Mouse (Mus musculus): Measurements from ENCODE around the gene Fto. TPM values are rescaled to one million over a fixed set of nuclear protein-coding genes. Genes with fewer than 3 reads are reported as not detected.

Fto gene
- polyA plus RNA-seq, 1 experiment from 2014 or later, result 19.9 TPM

- 29% methylated on average over 7 of the region's 7 CpGs for WGBS (ENCODE audit: insufficient replicate concordance)
- no peaks in the 10 kb centered on the region for H3K36me3 ChIP-seq (ENCODE audit: control insufficient read depth, insufficient read depth)
- no peaks in the 10 kb centered on the region for H3K9me3 ChIP-seq (replicated peaks; ENCODE audit: control insufficient read depth, low read length)
- no peak overlapping the region for H3K27ac ChIP-seq (ENCODE audit: low read length)
- no peak overlapping the region for H3K4me3 ChIP-seq (ENCODE audit: low read depth, low read length)
- no peak for ATAC-seq (ENCODE audit: low read depth)
- H3K4me2 ChIP-seq (ENCODE audit: low read depth, low read length), result no peak overlapping the region
- H3K4me1 ChIP-seq (ENCODE audit: control insufficient read depth, low read depth, low read length), result no peaks in the 10 kb centered on the region; the same call in 1 of the 2 replicates
- H3K27me3 ChIP-seq (ENCODE audit: control insufficient read depth, insufficient read depth, low read depth, low read length), result no peaks in the 10 kb centered on the region
- H3K9ac ChIP-seq (ENCODE audit: low read depth, low read length), result no peak overlapping the region
Measured at GRCm38 (mm10) chr8:91496936-91497335, 183.6 kb downstream of the Fto start.

DNA sequence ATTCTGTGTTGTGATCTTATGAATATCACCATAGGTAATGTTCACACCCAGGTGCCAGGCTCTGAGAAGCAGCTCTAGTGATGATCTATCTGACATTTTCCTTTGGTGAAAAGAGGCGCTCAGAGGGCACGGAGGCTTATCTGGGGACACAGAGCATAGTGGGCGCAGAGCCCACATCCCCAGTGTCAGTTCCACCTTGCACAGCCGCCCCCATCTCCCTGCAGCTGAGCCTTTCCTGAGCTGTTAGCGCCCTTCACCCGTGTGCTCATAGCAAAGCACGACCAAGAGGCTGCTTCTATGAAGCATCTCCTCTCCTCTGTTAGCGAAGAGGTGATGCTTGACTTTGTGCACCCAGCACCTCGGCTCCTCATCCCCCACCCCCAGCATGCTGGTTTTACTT, 185.3 kb downstream of the Fto start:
- no peak for ATAC-seq (ENCODE audit: low read depth)
- Histone ChIP-seq H3K9ac (ENCODE audit: low read depth, low read length) (no peak overlapping the region), H3K4me3 (ENCODE audit: low read depth, low read length) (no peak overlapping the region), H3K4me1 (ENCODE audit: control insufficient read depth, low read depth, low read length) (no peaks in the 10 kb centered on the region; the same call in 1 of the 2 replicates), H3K9me3 (replicated peaks; ENCODE audit: control insufficient read depth, low read length) (no peaks in the 10 kb centered on the region), H3K4me2 (ENCODE audit: low read depth, low read length) (no peak overlapping the region), H3K36me3 (ENCODE audit: control insufficient read depth, insufficient read depth) (no peaks in the 10 kb centered on the region), H3K27me3 (ENCODE audit: control insufficient read depth, insufficient read depth, low read depth, low read length) (no peaks in the 10 kb centered on the region), H3K27ac (ENCODE audit: low read length) (no peak overlapping the region)
- WGBS (ENCODE audit: insufficient replicate concordance), result 45% methylated on average over 9 of the region's 9 CpGs

- ATAC-seq (ENCODE audit: low read depth), result no peak
- Histone ChIP-seq H3K27me3 (ENCODE audit: control insufficient read depth, insufficient read depth, low read depth, low read length) (no peaks in the 10 kb centered on the region), H3K36me3 (ENCODE audit: control insufficient read depth, insufficient read depth) (no peaks in the 10 kb centered on the region), H3K4me3 (ENCODE audit: low read depth, low read length) (no peak overlapping the region), H3K4me1 (ENCODE audit: control insufficient read depth, low read depth, low read length) (no peaks in the 10 kb centered on the region; the same call in 1 of the 2 replicates), H3K27ac (ENCODE audit: low read length) (no peak overlapping the region), H3K9me3 (replicated peaks; ENCODE audit: control insufficient read depth, low read length) (no peaks in the 10 kb centered on the region), H3K9ac (ENCODE audit: low read depth, low read length) (no peak overlapping the region), H3K4me2 (ENCODE audit: low read depth, low read length) (no peak overlapping the region)
- 47% methylated on average over 2 of the region's 2 CpGs for whole genome bisulfite sequencing (ENCODE audit: insufficient replicate concordance)
Measured at GRCm38 (mm10) chr8:91499303-91499702, 186.0 kb downstream of the Fto start.

DNA sequence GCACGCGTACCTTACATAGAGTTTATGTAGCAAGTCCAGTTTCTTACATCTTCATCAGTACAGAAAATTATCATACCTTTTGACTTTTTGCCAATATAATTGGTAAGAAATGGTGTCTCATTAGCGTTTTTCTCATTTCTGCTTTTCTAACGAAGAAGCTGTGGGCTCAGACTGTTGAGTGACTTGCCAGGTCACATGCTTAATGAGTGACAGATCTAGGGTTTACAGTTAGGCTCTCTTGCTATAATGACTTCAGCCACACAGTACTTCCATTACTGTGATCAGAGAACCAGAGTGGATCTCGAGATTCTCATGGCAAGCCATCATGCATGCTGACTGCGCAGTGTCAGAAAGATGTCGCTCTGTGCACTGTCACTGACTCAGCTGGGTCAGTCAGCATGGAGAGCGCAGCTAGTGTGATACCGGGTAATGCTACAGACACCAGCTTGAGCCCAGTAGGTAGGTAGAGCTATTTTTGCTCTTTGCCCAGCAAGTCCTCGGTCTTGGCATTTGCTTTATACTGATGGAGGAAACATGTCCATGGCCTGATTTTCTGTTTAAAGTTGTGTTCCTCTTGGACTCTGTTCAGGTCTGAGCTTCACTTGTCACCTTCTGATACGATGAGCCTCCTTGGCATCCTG, 188.8 kb downstream of the Fto start:
- Histone ChIP-seq H3K9ac (ENCODE audit: low read depth, low read length) (no peak overlapping the region), H3K9me3 (replicated peaks; ENCODE audit: control insufficient read depth, low read length) (no peaks in the 10 kb centered on the region), H3K4me2 (ENCODE audit: low read depth, low read length) (no peak overlapping the region), H3K4me1 (ENCODE audit: control insufficient read depth, low read depth, low read length) (no peaks in the 10 kb centered on the region; the same call in 1 of the 2 replicates), H3K27me3 (ENCODE audit: control insufficient read depth, insufficient read depth, low read depth, low read length) (no peaks in the 10 kb centered on the region), H3K27ac (ENCODE audit: low read length) (no peak overlapping the region), H3K4me3 (ENCODE audit: low read depth, low read length) (no peak overlapping the region), H3K36me3 (ENCODE audit: control insufficient read depth, insufficient read depth) (no peaks in the 10 kb centered on the region)
- WGBS (ENCODE audit: insufficient replicate concordance), result 75% methylated on average over 11 of the region's 11 CpGs
- no peak for ATAC-seq (ENCODE audit: low read depth)

DNA sequence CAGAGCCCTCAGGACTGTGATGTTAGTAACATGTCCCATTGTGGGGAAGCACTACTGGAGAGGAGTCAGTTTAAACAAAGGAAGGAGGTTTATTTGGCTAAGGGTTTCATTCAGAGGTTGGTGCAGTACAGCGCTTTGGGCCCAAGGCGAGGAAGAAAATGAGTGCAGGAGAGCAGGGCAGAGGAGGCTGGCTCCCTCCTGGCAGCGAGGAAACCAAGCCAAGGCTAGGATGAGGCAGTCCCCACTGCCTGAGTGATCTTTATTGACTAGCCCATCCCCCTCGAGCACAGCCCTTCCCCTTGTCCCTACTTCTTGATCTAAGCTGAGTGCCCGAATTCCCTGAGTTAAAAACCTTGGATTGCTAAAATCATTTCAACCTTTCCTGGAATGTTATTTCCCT, 189.5 kb downstream of the Fto start:
- no peak for ATAC-seq (ENCODE audit: low read depth)
- 70% methylated on average over 5 of the region's 5 CpGs for WGBS (ENCODE audit: insufficient replicate concordance)
- no peaks in the 10 kb centered on the region for H3K27me3 ChIP-seq (ENCODE audit: control insufficient read depth, insufficient read depth, low read depth, low read length)

DNA sequence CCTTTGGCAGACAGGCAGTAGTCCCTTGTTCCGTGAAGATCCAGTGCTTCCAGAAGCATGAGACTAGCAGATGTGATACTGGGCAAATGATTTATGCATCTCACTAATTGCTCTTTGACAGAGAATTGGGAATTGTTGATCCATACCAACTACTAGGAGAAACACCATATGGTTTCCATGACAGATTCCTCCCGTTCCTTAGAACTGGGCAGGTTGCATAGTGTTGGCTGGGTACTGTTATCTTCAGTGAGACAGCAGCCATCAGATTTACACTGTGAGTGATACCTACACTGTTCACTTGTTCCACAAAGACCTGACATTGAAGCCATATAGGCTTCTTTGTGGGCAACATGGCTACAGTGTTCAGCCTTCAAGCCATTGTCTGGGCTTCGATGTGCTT, 191.0 kb downstream of the Fto start:
- Histone ChIP-seq H3K4me1 (ENCODE audit: control insufficient read depth, low read depth, low read length) (no peaks in the 10 kb centered on the region; the same call in 1 of the 2 replicates), H3K36me3 (ENCODE audit: control insufficient read depth, insufficient read depth) (no peaks in the 10 kb centered on the region), H3K27me3 (ENCODE audit: control insufficient read depth, insufficient read depth, low read depth, low read length) (no peaks in the 10 kb centered on the region), H3K9ac (ENCODE audit: low read depth, low read length) (no peak overlapping the region), H3K27ac (ENCODE audit: low read length) (no peak overlapping the region), H3K9me3 (replicated peaks; ENCODE audit: control insufficient read depth, low read length) (no peaks in the 10 kb centered on the region), H3K4me2 (ENCODE audit: low read depth, low read length) (no peak overlapping the region), H3K4me3 (ENCODE audit: low read depth, low read length) (no peak overlapping the region)
- ATAC-seq (ENCODE audit: low read depth), result no peak
- 82% methylated on average over 3 of the region's 3 CpGs for WGBS (ENCODE audit: insufficient replicate concordance)

More for the DNA sequence above, 189.5 kb downstream of the Fto start:
- no peak overlapping the region for H3K4me3 ChIP-seq (ENCODE audit: low read depth, low read length)
- no peak overlapping the region for H3K9ac ChIP-seq (ENCODE audit: low read depth, low read length)
- no peak overlapping the region for H3K4me2 ChIP-seq (ENCODE audit: low read depth, low read length)
- H3K9me3 ChIP-seq (replicated peaks; ENCODE audit: control insufficient read depth, low read length), result no peaks in the 10 kb centered on the region
- H3K4me1 ChIP-seq (ENCODE audit: control insufficient read depth, low read depth, low read length), result no peaks in the 10 kb centered on the region; the same call in 1 of the 2 replicates
- H3K27ac ChIP-seq (ENCODE audit: low read length), result no peak overlapping the region
- no peaks in the 10 kb centered on the region for H3K36me3 ChIP-seq (ENCODE audit: control insufficient read depth, insufficient read depth)

GRCm38 (mm10) chr8:91504891-91505290, 191.6 kb downstream of the Fto start:
- H3K36me3 ChIP-seq (ENCODE audit: control insufficient read depth, insufficient read depth), result no peaks in the 10 kb centered on the region
- H3K27me3 ChIP-seq (ENCODE audit: control insufficient read depth, insufficient read depth, low read depth, low read length), result no peaks in the 10 kb centered on the region
- no peak overlapping the region for H3K27ac ChIP-seq (ENCODE audit: low read length)
- no peak overlapping the region for H3K4me2 ChIP-seq (ENCODE audit: low read depth, low read length)
- no peak for ATAC-seq (ENCODE audit: low read depth)
- H3K4me1 ChIP-seq (ENCODE audit: control insufficient read depth, low read depth, low read length), result no peaks in the 10 kb centered on the region; the same call in 1 of the 2 replicates
- H3K9ac ChIP-seq (ENCODE audit: low read depth, low read length), result no peak overlapping the region
- WGBS (ENCODE audit: insufficient replicate concordance), result 76% methylated on average over 10 of the region's 10 CpGs
- H3K9me3 ChIP-seq (replicated peaks; ENCODE audit: control insufficient read depth, low read length), result no peaks in the 10 kb centered on the region
- no peak overlapping the region for H3K4me3 ChIP-seq (ENCODE audit: low read depth, low read length)

DNA sequence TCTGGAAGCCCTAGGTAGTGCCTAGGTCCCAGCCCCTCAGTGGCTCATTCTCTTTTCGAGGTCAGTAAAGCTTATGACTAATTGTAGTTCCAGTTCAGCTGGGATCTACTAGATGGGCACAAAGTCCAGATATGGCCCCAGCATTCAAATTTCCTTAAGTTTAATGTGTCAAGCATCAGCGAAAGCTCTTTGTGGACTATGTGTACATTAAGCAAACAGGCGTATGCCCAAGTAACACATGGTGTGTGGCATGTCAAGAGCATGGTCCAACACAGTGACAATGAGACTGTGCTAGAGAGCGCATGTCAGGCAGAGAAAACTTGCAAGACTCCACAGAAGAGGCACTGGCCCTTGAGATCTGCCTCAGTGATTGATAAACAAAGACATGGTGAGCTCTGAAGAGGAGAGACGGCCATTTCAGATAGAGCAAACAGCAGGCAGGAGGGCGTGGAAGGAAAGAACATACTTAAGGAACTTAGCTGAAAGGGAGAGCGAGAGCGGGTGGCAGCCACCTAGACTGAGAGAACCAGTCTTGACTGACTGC, 192.2 kb downstream of the Fto start:
- 69% methylated on average over 8 of the region's 8 CpGs for WGBS (ENCODE audit: insufficient replicate concordance)
- H3K36me3 ChIP-seq (ENCODE audit: control insufficient read depth, insufficient read depth), result no peaks in the 10 kb centered on the region
- no peaks in the 10 kb centered on the region; the same call in 1 of the 2 replicates for H3K4me1 ChIP-seq (ENCODE audit: control insufficient read depth, low read depth, low read length)
- H3K9me3 ChIP-seq (replicated peaks; ENCODE audit: control insufficient read depth, low read length), result no peaks in the 10 kb centered on the region
- H3K27ac ChIP-seq (ENCODE audit: low read length), result no peak overlapping the region
- no peak overlapping the region for H3K4me2 ChIP-seq (ENCODE audit: low read depth, low read length)
- no peak overlapping the region for H3K4me3 ChIP-seq (ENCODE audit: low read depth, low read length)
- H3K27me3 ChIP-seq (ENCODE audit: control insufficient read depth, insufficient read depth, low read depth, low read length), result no peaks in the 10 kb centered on the region
- H3K9ac ChIP-seq (ENCODE audit: low read depth, low read length), result no peak overlapping the region
- no peak for ATAC-seq (ENCODE audit: low read depth)

DNA sequence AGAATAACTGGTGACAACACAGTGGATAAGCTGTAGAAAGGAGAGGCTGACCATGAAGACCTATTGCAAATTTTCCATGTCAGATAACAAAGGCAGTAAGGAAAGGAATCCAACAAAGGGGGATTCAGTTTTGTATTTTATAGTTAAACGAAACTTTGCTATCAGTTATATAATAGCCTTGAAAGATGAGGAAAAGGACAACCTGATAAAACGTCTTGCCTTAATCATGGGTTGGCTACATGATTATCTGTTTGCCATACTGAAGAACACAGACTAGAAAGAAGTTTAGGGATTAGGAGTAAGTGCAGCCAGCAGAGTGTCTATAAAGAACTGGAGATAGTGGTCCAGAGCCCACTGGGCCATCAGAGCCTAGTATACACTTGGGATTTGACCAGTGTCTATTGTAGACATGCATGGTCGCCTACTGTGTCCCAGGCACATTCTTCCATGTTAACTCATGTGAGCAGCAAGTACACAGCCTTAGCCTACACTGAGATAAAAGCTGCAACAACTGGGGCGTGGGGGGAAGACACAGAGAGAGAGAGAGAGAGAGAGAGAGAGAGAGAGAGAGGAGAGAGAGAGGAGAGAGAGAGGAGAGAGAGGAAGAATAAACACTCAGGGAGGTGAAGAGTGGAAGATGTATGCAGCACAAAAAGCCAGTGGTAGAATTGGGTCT, 192.8 kb downstream of the Fto start:
- ATAC-seq (ENCODE audit: low read depth), result no peak
- no peak overlapping the region for H3K4me2 ChIP-seq (ENCODE audit: low read depth, low read length)
- no peaks in the 10 kb centered on the region; the same call in 1 of the 2 replicates for H3K4me1 ChIP-seq (ENCODE audit: control insufficient read depth, low read depth, low read length)
- 27% methylated on average over 4 of the region's 4 CpGs for WGBS (ENCODE audit: insufficient replicate concordance)
- no peak overlapping the region for H3K9ac ChIP-seq (ENCODE audit: low read depth, low read length)
- H3K36me3 ChIP-seq (ENCODE audit: control insufficient read depth, insufficient read depth), result no peaks in the 10 kb centered on the region
- H3K4me3 ChIP-seq (ENCODE audit: low read depth, low read length), result no peak overlapping the region
- no peak overlapping the region for H3K27ac ChIP-seq (ENCODE audit: low read length)
- H3K9me3 ChIP-seq (replicated peaks; ENCODE audit: control insufficient read depth, low read length), result no peaks in the 10 kb centered on the region
- H3K27me3 ChIP-seq (ENCODE audit: control insufficient read depth, insufficient read depth, low read depth, low read length), result no peaks in the 10 kb centered on the region

Data from liver, embryonic 16.5 days (tissue).